Mouse (Mus musculus) 3134 (cell line): ENCODE measurements around the gene Pard3b.

Experiments
- DNase-seq: peaks from one replicate; pipeline ENCODE4 v3.0.0-alpha.2; 2011; ENCODE audit warnings: low spot score; ENCODE audit not compliant: insufficient read length; ENCODE audit errors: extremely low read depth

The Pard3b gene

DNA sequence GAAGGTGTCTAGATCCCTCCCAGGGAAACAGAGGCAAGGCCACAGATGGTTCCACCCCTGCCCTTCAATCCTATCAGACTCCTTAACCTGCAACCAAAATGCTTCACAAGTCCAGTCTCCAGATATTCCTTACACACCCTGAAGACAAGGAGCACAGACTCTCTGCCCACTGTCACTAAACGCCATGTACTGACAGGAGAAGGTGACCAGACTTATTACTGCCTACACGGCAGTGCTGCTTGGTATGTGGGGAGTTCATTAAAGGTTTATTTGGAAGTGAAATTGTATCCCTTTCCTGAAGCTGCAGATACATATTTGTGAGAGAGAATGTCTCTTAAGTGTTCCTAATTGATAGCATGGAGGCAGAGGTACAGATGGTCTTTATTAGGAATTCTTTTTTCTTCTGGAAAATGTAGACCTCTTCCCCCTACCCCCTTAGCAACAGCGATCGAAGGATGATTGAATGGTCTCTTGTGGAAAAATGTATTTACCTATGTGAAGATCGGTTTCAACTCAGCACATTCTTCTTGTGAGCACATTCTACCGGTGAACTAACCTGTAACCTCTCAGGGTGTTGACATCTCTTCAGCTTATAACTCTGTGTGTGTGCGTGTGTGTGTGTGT is 735.9 kb downstream of the Pard3b start:
- DNase-seq, result no peak

- no peak for DNase-seq
Observed at GRCm38 (mm10) chr1:62378335-62378734, 739.7 kb downstream of the Pard3b start.

- no peak for DNase-seq
Observed at GRCm38 (mm10) chr1:62382807-62383514, 744.3 kb downstream of the Pard3b start.

DNA sequence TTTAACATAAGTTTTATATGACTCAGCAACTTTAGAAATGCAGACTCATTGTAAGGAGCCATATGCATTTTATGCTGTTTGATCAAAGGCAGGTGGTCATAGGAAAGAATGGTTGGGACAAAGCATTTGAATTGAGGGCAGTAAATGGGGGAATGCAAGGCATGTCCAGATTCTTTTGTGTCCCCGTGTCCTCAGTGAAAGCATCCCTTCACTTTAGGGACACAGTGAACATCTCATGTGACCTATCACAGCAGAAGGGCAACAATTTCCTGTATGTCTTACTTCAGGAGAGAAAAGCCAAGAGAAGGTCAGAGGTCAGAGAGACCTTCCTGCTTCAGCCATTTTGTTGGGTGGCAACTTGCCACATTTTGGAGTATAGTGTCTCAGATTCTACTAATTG is 745.6 kb downstream of the Pard3b start:
- no peak for DNase-seq

DNA sequence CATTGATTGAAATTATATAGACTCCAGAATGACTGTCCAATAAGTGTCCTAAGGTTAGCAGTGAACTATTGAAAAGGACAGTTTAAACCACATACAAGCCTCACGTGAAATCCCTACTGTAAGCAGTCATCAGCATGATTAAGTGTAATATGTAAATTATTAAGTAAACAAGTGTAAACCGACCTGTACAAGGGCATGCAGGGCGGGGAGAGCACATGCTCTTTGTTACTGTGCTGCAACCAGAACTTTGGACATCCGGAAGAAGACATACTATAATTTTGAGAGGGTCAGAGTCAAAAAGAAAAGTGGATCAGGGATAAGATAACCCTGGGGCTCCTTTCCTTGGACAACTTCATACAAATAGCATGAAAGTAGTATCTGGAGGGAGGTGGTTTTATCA is 749.4 kb downstream of the Pard3b start:
- DNase-seq, result no peak

GRCm38 (mm10) chr1:62392863-62393262 is 754.2 kb downstream of the Pard3b start:
- DNase-seq, result no peak

DNA sequence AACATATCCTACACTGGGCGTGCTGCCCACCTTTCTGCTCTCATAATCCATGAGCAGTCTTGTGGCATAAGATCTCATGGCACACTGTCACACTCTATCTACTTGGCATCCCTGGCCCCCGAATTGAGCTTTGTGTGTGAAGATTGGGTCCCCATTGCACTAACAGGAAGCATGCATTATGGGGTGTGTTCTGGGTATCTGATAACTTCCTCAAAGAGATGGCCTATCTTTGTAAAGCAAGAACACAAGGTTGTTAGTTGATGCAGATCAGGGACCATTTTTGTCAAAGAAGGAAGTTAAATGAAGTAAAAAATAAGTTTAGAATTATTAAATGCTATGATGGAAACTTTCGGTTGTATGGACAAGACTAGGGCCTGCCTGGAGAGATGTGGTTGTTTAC is 755.9 kb downstream of the Pard3b start:
- no peak for DNase-seq

- DNase-seq, result no peak
Observed at GRCm38 (mm10) chr1:62398261-62398660, 759.6 kb downstream of the Pard3b start.

DNA sequence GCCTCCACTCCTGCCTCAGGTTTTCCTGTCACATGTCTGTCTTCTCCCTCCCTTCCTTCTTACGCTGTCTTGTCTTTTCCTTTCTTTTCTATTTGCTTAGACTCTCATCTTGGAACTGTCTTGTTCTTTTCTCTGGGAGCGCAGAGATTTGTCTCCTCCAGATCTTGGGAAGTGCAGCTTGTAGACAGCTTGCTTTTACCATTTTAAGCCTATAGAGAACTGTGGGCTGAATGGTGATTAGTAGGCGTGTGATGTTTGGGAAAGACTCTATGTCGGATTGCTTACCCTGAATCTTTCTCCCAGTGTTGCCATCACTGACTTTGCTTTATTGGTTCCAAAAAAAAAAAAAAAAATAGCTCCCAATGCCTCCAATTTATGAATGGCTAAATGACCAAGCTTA is 760.1 kb downstream of the Pard3b start:
- DNase-seq, result no peak

GRCm38 (mm10) chr1:62405061-62405460 is 766.4 kb downstream of the Pard3b start:
- DNase-seq, result no peak

- no peak for DNase-seq
Observed at GRCm38 (mm10) chr1:62411368-62411767, 772.7 kb downstream of the Pard3b start.

DNA sequence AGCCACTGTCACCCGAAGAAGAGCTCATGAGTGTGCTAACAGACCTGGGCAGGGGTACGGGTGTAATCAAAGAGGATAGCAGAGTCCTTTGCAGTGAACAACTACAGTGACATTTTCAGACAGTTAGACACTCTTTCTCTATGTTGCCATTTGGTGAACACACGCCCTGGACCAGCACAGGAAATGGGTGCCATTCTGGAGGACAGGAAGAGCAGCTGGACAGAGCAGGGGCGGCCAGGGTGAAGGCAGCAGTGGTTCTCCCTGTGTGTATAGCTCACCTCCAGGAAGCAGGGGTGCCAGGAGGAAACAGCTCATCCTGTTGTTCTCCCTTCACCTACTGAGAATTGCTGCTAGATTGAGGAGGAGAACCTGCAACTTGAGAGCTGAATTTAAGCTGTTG is 773.4 kb downstream of the Pard3b start:
- DNase-seq, result no peak

GRCm38 (mm10) chr1:62412988-62413387 is 774.4 kb downstream of the Pard3b start:
- no peak for DNase-seq

DNA sequence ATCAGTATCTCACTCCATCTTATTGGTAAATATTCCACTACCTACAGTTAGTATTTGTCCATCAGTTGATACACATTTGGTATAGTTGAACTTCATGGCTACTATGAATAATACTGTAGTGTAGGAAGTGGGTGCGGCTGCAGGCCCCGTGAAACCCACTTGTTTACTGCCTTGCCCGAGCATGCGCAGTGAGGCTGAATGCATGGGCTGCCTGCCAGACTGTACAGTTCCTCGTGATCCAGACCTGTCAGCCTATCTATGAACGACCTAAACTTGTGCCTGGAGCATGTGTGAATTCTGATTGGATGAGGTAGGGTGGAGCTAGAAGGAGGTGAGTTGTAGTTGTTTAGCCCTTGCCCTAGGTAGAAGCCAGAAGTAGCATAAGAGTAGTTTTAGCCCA is 775.9 kb downstream of the Pard3b start:
- no peak for DNase-seq

- DNase-seq, result no peak
Observed at GRCm38 (mm10) chr1:62416627-62417374, 778.2 kb downstream of the Pard3b start.

DNA sequence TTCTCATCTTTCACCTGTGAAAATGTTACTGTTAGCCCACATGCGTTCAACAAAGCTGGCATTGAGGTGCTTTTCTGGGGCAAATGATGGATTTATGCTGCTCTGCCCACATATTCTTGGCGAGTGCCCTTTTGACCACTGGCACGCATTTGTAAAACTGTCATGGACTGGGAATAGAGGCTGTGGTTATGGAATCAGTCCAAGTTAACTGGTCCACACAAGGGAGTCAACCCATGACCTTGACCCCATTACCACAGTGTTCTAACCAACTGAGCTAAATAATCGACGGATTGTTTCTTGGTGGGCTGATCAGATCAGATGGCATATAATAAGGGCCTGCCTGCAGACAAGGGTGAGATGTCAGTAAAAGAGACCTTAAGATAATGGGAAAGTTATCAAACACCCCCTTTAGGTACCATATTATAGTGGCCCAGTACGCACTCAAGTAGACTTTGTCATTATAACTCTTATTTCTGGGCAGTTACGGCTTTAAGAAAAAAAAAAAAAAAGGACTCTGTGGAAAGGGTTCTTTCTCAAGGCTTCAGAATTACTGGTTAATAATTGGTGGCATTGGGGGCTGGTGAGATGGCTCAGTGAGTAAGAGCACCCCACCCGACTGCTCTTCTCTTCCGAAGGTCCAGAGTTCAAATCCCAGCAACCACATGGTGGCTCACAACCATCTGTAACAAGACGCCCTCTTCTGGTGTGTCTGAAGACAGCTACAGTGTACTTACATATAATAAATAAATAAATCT is 784.4 kb downstream of the Pard3b start:
- DNase-seq, result peak; percentile 18

- no peak for DNase-seq
Observed at GRCm38 (mm10) chr1:62425369-62425768, 786.7 kb downstream of the Pard3b start.

- DNase-seq, result no peak
Observed at GRCm38 (mm10) chr1:62428736-62429135, 790.1 kb downstream of the Pard3b start.

DNA sequence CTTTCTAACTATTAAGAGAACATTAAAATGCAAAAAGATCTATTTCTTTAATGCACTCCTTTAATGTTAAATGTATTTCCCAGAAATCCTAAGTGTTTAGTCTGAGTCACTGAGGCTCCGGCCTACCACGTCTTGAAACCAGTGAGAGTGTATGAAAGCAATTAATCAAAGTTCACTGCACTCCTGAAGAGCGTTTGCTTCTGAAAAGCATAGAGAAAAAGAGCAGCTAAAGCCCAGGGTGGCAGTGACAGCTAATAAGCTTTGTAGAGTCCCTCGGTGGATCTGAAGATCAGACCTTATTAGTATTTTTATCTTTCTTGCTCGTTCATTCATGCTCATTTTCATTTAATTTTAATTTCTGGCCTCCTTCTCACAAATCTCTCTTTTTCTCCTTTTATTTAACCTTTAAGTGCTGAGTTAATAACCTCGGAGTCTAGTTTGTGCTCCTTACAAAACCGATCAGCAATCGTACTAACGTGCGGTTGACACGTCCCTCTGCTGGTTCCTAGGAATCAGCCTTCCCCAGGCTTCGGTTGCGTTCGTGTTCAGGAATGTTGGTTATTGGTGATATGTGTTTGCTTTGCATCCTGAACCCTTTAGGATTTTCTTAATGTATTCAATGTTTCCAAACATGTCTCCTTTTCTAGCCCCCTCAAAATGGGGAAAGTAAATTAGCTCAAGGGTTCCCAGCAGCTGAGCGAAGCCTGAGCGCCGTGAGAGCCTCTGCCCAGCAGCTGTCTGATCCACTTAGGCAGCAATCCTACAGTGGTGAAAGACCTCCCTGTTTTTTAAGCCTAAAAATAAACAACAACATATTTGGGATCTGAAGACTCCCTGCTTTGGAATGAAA is 790.9 kb downstream of the Pard3b start:
- no peak for DNase-seq

DNA sequence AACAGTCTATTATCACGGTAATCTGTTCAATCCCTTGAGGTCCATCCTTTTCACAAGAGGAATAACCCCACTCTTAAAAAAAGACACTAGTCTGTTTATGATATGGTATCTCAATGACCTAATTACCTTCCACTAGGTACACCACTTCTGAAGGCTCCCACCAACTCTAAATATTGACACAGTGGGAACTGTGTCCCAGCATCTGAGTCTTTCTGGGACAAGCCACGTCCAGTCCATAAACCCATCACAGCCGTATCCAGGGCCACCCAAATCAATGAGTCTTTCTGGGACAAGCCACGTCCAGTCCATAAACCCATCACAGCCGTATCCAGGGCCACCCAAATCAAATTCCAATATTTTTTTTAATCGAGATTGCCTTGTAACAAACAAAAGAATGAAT is 792.4 kb downstream of the Pard3b start:
- DNase-seq, result no peak
